Mouse (Mus musculus) left cerebral cortex, adult 8-10 months (tissue): ENCODE data around the gene Gm4792. TPM values are rescaled to one million over a fixed set of nuclear protein-coding genes. Genes with fewer than 3 reads are reported as not detected.

Experiments used
- DNase-seq, 2 experiments: peaks; one replicate each; pipeline ENCODE4 v3.0.0; 2022; ENCODE audit warnings: low spot score in 2 of 2
- total RNA-seq, 4 experiments: library from RNA; stranded (reverse); gene quantifications; 2 replicates each; pipeline ENCODE4 v1.2.4; 2022

Gene Gm4792
- total RNA-seq, 4 experiments from 2014 or later: not detected

DNA sequence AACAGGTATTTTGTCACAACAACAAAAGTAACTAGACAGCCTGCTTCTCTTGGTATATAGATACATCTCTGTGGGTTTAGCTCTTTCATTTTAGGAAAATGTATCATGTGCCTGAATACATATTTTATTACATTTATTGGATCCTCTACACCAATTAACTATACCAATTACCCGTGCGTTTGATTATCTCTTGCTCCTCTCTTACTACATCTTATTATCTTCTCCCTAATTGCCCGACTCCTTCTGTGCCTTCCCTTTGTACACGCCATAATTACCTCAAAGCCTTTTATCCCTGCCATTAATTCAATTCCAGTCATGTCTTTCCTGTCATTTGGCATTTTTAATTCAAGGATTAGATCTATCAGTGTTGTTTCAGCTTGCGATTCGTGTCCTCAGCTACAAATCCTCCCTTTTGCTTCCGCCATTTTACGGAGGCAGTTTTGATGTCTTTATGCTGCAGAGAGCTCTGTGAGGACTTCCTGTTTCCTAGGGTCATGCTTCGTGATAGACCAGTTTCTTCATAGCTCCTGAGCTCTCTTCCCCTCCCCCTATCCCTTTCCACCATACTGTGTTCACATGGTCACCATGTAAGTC is 5.7 kb upstream of the Gm4792 start:
- no peak for DNase-seq

DNA sequence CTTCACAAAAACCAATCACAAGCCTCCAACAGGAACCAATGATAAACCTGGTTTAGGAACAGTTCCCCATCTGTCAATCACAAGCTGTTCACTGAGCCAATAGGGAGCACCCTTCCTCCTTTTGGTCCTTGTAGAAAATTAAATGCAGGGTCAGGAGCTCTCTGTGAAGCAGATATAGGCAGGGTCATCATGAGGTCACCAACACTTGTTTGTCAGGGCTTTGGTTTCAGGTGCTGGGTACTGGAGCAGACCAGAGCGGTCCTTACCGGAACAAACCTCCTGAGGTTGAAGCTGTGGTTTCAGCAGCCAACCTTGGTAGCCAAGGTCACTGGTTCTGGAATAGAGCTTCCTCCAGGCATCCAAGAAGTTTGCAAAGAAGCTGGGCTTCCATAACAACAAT is 798 bp upstream of the Gm4792 start:
- DNase-seq: no peak

DNA sequence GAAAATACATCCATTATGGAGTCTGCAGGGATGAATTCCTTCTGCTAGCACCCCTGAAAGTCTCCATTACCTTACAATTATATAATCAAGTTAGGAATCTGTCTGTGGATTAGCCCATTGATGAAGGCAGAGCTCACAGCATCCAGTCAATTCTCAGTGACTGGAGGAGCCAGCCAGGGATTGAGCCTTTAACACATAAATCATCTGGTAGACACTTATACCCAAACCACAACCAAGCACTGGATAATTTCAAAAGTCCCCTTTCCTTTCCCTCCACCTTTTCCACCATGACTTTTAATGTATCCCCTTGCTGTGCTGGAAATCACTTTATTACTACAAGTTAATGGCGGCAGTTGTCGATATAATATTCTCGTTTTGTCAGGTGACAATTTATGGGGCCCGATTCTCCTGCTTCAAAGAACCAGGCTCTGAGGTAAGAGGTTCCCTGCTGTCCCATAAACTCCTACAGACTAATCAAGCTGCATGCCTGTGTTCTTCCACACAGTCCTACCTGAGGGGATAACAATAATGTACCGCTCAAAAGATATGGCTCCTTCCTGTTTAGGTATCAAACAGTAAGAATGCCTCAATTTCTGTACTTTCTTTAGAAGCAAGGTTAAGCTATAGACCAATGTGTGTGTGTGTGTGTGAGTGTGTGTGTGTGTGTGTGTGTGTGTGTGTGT is 2.4 kb downstream of the Gm4792 start:
- no peak for DNase-seq

DNA sequence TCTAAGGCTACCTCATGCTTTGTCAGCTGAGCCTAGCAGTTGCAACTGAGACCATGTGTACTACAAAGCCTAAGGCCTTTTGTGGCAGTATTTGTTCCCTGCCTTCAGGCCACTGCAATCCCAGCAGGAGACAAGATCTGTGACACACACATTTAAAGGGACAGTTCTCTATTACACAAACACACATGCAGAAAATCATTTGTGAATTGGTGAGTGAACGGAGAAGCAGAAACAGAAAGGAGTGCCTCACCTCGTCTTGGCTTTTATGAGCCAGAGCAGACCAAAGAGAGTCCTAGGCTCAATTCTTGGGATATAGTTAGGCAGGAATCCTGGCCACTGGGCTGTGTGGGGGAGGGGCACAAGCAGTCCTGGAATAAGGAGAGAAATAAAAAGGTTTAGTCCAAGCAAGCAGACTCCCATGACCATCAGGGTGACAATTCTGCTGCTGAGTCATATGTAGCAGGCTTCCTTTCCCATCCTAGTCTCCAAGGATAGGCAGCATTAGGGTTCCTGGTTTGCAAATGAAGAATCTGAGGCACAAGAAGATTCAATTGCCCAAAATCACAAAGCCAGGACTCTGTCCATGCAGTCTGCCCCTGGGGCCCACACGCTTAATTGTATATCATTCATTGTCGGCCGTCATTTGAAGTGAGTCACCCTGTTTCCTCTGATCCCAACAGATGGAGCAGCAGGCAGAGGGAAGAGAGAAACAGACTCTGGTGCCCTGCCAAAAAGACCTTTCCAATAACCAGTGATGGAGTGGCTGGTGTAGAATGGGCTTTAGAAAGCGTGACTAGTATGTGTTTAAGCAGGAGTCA is 3.4 kb downstream of the Gm4792 start:
- no peak for DNase-seq

DNA sequence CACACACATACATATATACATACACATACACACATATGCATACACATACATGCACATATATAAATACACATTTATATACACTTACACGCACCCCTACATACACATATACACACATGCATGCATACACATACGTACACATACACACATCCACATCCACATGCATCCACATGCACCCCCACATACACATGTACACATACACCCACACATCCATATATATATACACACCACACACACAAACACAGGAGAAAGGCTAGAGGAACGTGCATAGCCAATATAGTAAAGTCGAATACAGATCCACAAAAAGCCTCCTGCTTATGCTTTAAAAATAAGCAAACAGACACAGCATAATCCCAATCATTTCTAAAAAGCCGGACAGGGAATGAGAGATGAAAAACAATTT is 4.1 kb downstream of the Gm4792 start:
- no peak for DNase-seq

DNA sequence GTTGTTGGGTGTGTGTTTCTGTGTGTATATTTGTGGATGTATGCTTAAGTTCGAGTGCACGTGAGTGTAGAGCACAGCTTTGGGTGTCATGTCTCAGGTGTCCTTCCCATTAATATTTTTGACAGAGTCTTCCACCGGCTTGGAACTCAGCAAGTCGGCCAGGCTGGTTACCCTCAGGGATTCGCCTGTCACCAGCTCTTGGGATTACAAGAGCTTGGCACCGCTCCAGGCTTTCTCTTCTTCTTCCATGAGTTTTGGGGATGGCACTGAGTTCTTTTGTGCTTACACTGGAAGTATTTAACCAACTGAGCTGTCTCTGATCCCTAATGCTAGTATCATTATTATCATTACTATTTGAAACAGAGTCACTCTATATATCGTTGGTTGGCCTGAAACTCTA is 15.7 kb downstream of the Gm4792 start:
- no peak for DNase-seq

DNA sequence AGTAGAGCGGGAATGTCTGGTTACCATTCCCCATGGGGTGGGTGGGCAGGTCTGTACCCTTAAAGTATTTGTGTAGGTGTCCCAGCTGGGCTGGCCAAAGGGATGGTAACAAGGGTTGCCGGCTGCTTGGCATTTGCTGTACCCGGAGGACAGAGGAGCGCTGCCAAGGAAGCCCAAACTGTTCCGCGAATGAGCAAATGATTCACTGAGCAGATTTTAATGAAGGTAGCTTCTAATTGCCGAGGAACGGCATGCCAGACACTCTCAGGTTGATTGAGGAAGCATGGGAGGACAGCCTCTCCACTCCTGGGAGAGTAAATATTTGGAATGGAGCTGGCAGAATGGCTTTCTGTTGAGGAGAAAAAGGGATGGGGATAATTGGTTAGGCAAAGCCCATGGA is 16.3 kb downstream of the Gm4792 start:
- no peak for DNase-seq

DNA sequence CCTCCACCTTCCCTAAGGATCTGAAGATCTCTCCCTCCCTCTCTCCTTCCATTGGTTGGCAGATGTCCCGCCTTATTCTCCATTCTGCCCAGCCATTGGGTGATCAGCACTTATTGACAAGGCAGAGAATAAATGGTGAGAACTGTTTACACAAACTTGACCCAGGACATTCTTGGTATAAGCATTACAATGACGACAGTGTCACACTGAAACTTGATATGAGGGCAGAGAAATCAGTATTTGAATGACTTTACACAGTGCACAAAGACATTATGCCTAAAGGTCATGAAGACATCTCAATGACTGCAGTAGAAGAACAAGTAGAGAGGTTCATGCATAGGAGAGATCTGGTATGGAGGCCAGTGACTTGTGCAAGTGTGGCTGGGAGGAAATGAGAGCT is 22.0 kb downstream of the Gm4792 start:
- no peak for DNase-seq

DNA sequence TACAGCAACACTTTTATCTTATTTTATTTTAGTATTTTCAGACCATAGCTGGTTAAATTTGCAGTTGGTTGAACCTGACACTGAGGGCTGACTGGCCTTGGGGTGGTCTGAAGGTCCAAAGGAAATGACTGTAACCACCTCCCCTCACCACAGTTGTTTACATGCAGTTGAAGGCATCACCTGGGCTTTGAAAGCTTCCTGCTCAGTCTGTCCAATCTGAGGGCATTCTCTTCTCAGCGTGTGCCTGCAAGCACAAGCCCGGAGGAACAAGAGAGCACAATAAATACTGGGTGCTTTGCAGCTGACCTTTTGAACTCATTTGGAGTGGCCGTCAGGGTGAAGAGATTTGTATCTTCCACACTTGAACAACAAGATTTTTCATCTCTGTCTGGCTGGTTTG is 23.2 kb downstream of the Gm4792 start:
- no peak for DNase-seq

DNA sequence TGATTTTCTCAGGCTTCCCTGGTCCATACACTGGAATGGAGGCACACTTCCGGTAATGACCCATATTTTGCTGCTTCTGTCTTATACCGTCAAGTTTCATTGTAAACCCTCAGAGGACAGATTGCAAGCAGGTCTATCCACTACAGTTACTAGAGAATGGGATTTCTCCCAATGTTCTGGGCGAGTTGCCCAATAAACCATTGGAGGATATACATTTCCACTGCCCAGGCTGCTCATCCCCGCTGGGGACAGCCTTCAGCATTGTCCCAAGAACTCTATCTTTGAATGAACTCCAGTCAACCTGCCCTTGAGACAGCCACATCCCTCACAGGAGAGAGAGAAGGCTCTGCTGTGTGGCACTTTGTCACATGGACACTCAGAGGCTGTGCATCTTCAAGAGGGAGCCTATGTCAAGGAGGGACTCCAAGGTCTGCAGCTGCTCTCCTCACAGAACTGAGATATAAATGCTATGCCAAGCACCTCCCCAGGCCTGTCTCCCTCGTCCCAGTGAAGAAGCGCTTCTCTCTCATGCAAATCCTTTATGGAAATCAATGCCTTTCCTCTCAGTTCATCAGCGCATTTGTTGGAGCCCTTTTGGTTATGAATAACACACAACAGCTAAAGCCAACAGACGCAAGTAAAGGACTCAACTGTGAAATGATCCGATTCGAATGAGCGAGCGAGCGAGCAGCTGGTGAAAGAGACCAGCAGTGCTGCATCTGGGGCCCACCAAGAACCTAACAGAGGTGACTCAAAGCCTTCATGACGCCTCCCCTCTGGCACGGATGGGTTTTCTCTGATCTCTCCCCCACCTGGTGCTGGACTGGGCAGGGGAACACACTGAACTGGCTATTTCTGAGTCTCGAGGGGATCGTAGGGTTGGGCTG is 32.6 kb downstream of the Gm4792 start:
- no peak for DNase-seq

DNA sequence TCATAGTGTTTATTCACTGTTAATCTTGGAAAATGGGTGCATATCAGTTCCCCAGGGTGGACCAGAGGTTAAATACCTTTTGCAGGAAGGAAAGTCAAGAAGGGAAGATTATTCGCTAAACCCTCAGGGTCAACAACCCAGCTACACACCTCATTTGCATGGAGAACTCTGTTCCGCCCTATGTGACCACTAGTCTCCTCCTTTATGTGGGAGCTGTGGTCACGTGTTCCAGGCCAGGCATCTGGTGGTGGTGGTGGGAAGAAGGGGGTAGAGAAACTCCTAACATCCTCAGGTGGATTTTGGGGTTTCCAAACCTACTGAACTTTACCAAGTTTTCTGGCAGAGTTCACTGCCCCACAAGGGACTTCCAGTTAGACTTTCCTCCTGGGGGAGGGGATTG is 35.3 kb downstream of the Gm4792 start:
- no peak for DNase-seq

DNA sequence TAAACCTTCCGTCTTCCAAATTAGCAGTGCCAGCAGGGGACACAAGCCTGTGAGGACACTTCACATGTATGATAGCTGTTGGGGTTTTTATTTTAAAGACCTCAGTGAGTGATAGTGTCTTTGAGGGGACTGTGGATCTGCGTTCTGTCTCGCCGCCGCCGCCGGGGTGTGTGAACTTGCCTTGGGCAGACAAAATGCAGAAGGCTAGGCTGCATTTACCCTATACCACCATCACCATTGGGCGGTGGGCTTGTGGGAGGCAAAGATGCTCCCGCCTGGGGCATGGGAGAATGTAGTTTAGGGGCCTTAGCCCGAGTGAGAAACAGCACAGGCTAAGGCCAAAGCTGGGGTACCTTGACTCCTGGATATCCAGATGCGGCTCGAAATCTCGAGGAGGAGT is 35.9 kb downstream of the Gm4792 start:
- no peak for DNase-seq

DNA sequence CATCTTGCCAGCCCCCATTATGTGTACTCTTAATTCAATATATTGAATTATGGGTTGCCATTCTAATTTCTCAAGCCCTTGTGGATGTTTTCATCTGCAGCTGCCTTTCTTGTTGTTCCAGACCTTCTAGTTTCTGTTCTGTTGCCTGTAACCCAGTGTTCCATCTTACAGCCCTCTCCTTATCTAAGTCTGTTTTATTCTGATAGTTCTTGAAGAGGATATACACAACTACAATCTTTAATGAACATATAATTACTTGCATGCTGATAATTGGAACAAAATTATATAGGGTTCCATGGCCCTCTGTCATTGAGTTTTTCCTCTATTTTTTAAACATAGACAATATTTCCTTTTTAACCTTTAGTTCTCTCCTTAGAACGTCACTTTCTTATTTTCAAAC is 38.0 kb downstream of the Gm4792 start:
- DNase-seq: no peak

DNA sequence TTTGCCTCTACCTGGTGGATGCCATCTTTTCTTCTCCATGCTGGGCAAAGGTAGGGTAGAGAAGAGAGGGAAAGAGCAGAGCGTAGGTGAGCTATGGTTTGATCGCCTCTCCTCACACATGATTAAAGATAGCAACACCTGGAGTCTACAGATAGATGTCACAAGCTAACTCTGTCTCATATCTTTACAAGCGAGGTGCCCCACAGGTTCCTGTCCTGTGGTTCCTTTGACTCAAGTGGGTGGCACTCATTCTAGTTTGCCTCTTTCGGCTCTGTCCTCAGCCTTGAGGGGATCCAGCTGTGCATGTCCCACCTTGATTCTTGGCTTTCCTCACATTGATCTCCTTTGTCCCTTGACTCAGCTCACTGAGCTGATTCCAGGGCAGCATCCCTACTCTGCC is 42.0 kb downstream of the Gm4792 start:
- no peak for DNase-seq

DNA sequence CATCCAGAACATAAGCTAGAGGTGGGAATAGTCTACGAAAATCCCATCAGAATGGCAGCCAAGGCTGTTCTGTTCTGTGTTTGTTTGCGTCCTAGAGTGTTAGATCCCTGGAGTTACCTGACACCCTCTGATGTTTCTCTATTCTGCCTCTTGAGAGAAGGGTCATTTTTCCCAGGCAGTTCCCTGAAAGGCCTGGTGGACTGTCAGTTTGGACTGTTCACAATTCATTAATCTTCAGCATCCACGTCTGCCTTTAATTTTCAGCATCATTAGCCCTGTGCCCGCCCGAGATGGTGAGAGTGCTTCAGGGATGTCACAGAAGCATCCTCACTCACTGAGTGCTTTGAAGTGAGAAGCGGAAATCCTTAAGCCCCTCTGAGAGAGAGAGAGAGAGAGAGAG is 42.8 kb downstream of the Gm4792 start:
- DNase-seq: no peak

DNA sequence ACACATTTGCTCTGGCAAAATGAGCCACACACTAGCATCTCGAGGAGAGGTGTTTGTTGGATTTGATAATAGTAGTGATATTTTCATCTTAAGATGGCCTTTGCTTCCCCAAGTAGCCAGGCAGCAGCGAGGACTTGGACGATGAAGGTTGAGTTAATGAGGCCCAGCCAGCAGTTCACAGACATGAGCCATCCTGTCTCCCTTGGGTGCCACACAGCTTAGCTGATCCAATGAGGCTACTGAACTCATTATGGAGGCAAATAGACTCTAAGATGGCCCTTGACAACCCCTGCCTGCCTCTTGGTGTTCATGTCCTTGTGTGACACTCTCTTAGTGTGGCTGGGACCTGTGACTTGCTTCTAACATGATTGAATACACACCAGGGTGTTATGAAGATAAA is 43.7 kb downstream of the Gm4792 start:
- no peak for DNase-seq

DNA sequence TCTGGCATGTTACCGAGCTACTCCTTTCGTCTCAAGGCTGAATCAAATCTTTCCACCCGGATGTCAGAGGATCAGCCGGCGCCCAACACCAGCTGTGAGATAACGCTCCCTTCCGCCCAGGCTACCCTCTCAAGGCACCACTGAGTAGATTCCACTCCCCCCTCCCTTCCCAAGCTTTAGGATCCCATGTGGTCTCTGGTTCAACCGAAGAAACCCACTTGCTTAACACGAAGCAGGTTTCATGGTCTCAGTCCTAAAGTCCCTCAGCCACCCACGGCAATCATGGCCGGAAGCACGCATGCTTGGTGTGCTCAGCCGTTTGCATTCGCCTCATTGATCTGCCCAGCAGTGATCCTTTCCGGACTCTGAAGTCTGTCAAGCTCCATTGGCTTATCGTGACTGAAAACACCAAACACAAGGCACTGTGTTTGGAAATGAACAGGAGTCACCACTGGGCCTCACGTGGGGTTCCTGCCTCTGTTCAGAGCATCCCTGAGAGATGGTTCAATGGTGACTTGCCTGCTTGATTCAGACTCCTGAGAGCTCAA is 45.2 kb downstream of the Gm4792 start:
- DNase-seq: no peak

DNA sequence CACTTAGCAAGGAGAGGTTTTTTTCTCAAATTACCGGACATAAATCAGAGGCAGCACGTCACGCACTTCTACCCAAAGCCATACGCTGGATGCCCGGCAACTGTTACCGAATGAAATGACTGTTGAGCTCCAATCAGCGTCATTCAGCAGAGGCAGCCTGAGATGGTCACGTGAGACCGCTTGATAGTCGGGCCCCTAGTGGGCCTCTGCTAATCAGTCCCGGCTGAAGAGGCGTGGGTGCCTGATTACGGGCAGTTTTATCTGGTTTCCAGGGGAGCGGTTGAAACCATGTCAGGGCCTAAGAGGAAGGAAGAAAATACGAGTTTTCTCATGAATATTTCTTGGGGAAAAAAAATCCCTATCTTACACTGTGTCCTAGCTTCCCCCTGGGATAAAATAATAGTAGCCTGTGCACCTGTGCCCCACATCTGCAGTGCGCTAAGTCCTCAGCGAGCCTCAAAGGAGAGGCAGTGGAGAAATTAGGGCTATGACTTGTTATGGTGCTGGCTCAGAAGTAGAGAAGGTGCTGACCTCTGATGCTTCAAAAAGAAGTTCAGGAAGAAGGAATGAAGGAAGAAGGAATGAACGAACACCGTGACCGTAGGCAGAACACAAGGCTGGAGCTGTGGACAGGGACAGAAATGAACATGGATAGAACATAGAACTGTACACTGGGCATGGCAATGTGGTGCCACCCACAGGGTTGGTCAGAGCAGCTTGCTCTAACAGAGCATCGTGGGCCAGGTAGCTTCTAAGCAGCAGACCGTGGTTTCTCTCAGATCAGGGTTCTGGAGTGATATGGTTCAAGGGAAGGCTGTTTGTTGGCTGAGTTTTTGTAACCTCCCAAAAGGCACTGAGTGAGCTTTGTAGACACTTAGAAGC is 48.7 kb downstream of the Gm4792 start:
- no peak for DNase-seq

DNA sequence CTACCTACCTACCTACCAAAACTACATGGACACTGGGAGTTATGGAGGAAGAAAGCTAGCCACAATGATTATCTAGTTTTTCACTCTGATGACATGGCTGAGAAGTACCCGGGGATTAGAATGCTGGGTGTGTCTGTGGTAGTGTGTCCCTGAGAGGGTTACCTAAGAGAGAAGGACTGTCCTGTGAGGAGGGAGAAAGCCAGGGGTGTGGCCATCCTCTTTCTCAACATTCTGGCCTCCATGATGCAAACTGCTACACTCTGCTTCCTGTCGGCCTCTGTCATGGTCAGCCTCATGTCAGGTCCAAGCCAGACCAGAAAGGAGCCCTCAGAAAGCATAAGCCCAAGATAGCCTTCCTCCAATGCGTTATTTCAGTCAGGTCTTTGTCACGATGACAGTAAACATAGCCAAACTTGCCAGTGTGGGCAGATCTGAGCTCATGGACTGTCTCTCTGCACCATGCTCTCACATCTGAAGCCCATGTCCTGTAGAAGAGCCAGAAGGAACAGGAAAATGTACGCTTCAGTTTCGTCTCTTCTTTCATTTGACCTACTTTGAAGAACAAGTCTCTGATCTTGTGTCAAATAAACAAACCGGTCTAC is 50.7 kb downstream of the Gm4792 start:
- DNase-seq: no peak
